Mouse (Mus musculus) G1E (cell line): ENCODE results near the gene Spag7.

Experiments used
- CTCF ChIP-seq: IDR thresholded peaks from 2 replicates; pipeline ENCODE4 v1.5.1; 2012; ENCODE audit warnings: low read depth, low read length, inconsistent platforms, mixed read lengths
- TAL1 ChIP-seq: conservative IDR thresholded peaks from 2 replicates; pipeline ENCODE4 v1.6.1; 2012; ENCODE audit warnings: low read depth, low read length, inconsistent platforms, mixed read lengths

DNA sequence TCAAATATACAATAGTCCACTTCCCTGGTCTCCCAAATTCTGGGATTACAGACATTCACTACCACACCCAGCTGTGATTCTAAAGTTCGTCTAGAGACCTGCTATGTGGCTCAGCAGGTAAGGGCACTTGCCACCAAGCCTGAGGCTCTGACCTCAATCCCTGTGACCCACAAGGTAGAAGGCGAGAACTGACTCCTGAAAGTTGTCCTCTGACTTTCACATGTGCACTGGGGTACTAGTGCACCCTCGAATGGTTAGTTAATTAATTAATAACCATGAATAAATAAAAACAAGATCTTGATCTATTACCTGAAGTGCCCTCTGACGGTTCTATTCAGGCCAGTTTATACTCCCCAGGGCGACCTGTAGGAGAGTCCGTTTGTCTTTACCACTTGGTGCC, 44.0 kb upstream of the Spag7 start:
- no peak for TF ChIP-seq CTCF
- no peak for TF ChIP-seq TAL1
